Mouse (Mus musculus) liver, adult 2 months (tissue): Measurements from ENCODE around the gene Ramp2.

Experiments
- CTCF ChIP-seq: fragments of 200-500 bp; IDR thresholded peaks from 2 replicates; pipeline ENCODE4 v1.5.1; 2011; ENCODE audit warnings: low read depth, low read length, control low read depth
- POLR2A ChIP-seq: fragments of 200-500 bp; IDR thresholded peaks from 2 replicates; pipeline ENCODE4 v1.6.1; 2011; ENCODE audit warnings: low read length, control low read depth; ENCODE audit not compliant: insufficient read depth; ENCODE audit errors: extremely low read depth

- no peak for TF ChIP-seq CTCF
- no peak for TF ChIP-seq POLR2A
Observed at GRCm38 (mm10) chr11:101220853-101221252, 25.0 kb upstream of the Ramp2 start.
